Mouse (Mus musculus) left cerebral cortex, postnatal 14 days (tissue): Measurements from ENCODE around the gene Slc22a5. TPM values are rescaled to one million over a fixed set of nuclear protein-coding genes. Genes with fewer than 3 reads are reported as not detected.

Experiments used
- total RNA-seq, 2 experiments: library from RNA; stranded (reverse); gene quantifications; 2 replicates each; pipeline ENCODE4 v1.2.3; 2021

Gene Slc22a5
- total RNA-seq, 2 experiments from 2014 or later, result 9.4 to 10.9 TPM

Other genes starting within 250 kb of the Slc22a5 start
- 1 to 10 TPM; 8.2 to 9.0 TPM for gene Rad50, start 184.3 kb downstream of the Slc22a5 start, total RNA-seq
- not detected for gene Il5, start 170.9 kb downstream of the Slc22a5 start, total RNA-seq
- 1 to 10 TPM; 4.5 to 5.5 TPM for gene Irf1, start 121.6 kb downstream of the Slc22a5 start, total RNA-seq
- under 1 TPM in 1 of 2 experiments, not detected in 1; 0.51 TPM for gene Gm17334, start 118.5 kb downstream of the Slc22a5 start, total RNA-seq
- 1 to 10 TPM; 2.0 to 3.1 TPM for gene Gm12216, start 32.4 kb downstream of the Slc22a5 start, total RNA-seq
- gene Slc22a21, start 88.7 kb upstream of the Slc22a5 start, total RNA-seq, result 1 to 10 TPM; 1.9 to 2.1 TPM
- 1 to 10 TPM; 4.0 to 4.5 TPM for gene Slc22a4, start 136.4 kb upstream of the Slc22a5 start, total RNA-seq
- gene Pdlim4, start 177.4 kb upstream of the Slc22a5 start, total RNA-seq, result 10 to 100 TPM; 10.9 to 12.0 TPM
- gene P4ha2, start 208.4 kb upstream of the Slc22a5 start, total RNA-seq, result 10 to 100 TPM; 16.6 to 18.3 TPM